Mouse (Mus musculus): ENCODE measurements at regions not wholly inside any gene's neighbourhood (a gene's known extent, or its start where the extent isn't known, plus 50 kb on each side); places are given as distances from the start of the nearest gene placed in this dataset.
A peak's percentile ranks its signal among the peaks of the same experiment; 100 is the strongest.

DNA sequence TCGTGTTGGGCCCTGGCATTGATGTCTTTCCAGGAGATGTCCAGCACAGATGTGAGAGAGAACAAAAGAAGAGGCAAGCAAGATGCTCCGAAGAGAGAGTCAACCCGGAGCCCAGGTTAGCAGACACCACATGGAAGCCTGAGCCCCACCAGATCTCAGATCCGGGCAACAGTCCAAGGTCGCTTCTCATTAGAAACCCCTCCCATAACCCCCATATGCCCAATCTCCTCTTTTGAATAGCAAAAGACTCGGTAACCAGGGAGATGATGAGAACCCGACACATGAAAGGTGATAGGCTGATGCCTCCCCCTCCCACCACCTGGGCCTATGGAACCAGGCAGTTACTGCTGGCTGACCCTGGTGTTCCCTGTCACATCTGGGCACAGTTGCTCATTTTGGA, 155.7 kb upstream of the Igsf21 start:
- DNase-seq (ENCODE audit: inconsistent ontology term) = no peak

- peak; percentile 12 for DNase-seq (ENCODE audit: inconsistent ontology term)
Observed at GRCm38 (mm10) chr4:140401632-140402031, 155.0 kb upstream of the Igsf21 start.

DNA sequence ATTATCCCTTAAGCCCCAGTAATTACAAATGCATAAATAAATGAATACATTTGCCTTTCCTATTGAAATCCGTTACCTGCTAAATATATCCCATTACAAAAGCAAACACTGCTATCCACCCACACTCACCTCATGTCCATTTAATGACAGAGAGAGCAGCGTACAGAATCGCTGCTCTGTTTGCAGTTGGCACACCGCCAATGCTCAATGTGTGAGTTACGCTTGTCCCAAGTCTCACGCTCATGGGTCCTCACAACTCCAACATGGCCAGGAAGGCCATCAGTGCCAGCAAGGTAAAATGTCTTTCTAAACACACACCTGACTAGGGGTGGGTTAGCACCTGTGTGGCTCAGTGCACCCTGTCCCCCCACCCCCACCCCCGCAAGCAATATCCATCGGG, 150.0 kb upstream of the Igsf21 start:
- DNase-seq (ENCODE audit: inconsistent ontology term) = no peak

GRCm38 (mm10) chr4:140392290-140392689, 145.7 kb upstream of the Igsf21 start:
- no peak for DNase-seq (ENCODE audit: inconsistent ontology term)

- no peak for DNase-seq (ENCODE audit: inconsistent ontology term)
Observed at GRCm38 (mm10) chr4:140390684-140391234, 144.2 kb upstream of the Igsf21 start.

- no peak for DNase-seq (ENCODE audit: inconsistent ontology term)
Observed at GRCm38 (mm10) chr4:140385686-140386085, 139.1 kb upstream of the Igsf21 start.

GRCm38 (mm10) chr4:140385226-140385625, 138.6 kb upstream of the Igsf21 start:
- DNase-seq (ENCODE audit: inconsistent ontology term) = no peak

GRCm38 (mm10) chr4:140383596-140383995, 137.0 kb upstream of the Igsf21 start:
- DNase-seq (ENCODE audit: inconsistent ontology term) = no peak

DNA sequence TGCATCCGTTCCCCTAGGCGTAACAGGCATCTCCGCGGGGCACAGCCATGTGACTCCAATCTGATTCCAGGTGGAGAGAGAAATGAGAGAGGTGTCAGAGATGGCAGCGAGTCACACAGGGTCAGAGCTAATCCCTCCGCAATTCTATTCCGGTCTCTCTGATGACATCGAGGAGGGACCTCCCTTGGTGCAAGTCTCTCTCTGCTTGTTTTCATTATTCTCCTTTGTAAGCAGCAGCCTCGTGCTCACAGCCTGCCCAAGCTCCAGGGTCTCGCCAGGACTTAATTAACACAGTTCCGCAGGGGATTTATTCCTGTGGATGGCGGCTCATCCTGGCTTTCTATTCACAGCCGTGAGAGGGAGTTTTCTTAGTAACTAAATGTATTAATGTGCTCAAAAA, 134.1 kb upstream of the Igsf21 start:
- DNase-seq (ENCODE audit: inconsistent ontology term) = no peak

DNA sequence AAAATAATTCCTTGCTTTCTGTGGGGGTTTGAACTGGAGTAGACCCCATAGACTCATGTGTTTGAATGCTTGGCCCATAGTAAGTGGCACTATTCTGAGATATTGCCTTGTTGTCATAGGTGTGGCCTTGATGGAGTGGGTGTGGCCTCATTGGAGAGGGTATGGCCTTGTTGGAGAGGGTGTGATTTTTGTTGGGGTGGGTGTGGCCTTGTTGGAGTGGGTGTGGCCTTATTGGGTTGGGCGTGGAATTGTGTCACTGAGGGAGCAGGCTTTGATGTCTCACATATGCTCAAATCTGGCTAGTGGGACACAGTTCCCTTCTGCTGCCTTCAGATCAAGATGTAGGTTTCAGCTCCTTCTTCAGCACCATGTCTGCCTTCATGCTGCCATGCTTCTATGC, 131.4 kb upstream of the Igsf21 start:
- no peak for DNase-seq (ENCODE audit: inconsistent ontology term)

- no peak for DNase-seq (ENCODE audit: inconsistent ontology term)
Observed at GRCm38 (mm10) chr4:140372586-140373325, 126.2 kb upstream of the Igsf21 start.

DNA sequence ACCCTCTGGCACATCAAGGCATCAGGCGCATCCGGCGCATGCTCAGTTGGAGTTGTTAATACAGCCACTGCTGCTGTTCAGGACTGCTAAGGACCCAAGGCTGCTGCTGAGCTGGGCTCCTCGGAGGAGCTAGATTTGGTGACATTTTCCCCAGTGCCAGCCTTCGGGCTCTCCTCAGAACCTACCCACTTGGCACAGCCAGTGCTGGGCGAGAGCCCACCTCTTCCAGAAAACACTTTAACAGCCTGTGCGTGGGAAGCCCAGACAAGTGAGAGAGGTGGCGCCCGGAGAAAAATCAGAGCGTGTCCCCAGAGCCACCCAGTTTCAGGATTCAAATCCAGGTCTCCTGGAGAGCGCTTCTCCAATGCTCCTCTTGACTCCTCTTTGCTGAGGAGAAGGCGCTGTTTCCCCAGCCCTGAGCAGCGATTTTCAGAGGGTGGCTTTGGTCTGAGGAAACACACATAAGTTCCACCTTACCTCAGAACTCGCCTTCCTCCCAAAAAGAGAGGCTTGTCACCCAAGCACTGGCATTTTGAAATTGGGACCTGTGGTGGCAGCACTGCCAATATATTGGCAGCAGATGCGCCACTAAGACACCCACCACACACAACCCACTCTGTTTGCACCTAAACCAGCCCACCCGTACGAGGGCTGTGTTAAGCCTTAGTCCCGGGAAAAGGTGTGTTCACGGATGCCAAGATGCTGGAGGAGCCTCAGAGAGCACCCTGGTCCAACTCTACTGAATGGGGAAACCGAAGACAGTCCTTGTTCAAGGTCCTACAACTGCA, 125.0 kb upstream of the Igsf21 start:
- DNase-seq (ENCODE audit: inconsistent ontology term) = no peak

- DNase-seq (ENCODE audit: inconsistent ontology term) = peak; percentile 36
Observed at GRCm38 (mm10) chr4:140366975-140367680, 120.5 kb upstream of the Igsf21 start.

- no peak for DNase-seq (ENCODE audit: inconsistent ontology term)
Observed at GRCm38 (mm10) chr4:140358846-140359245, 112.3 kb upstream of the Igsf21 start.

- peak; percentile 86 for DNase-seq (ENCODE audit: inconsistent ontology term)
Observed at GRCm38 (mm10) chr4:140358103-140358502, 111.5 kb upstream of the Igsf21 start.

DNA sequence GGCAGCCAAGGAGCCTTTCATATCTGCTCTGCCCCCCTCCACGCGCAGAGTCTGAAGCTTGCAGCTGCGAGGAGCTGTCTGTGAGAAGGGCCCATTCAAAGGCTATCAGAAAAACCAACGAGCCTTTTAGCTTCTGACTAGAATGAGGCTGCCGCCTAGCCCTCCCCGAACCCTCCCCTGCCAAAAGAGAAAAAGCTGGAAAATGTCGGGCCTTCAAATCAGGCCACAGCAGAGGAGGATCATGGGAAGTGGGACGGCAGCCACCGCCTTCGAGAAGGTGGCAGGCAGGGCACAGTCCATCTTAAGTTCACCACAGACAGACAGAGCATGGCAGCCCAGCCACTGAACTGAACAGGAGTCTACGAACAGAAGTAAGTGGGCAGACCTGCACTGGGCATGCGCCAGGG, 108.6 kb upstream of the Igsf21 start:
- no peak for DNase-seq (ENCODE audit: inconsistent ontology term)

DNA sequence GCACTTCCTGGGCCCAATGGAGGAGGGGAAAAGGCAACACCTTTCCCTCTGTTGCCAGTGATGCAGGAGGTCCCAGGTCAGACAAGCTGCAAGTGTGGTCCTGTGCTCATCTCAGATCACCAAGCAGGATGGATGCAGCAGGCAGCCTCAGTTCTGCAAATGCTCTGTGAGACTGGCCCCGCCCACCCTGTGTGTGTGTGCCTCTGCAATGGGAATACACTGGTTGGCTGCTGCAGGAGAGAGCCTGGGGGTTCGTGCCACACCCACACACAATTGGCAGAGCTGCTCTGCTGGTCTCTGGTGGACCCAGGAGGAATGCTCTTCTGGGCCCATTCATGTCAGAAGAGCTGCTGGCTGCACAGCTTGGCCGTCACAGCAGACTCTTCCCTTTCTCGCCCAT, 102.2 kb upstream of the Igsf21 start:
- no peak for DNase-seq (ENCODE audit: inconsistent ontology term)

- DNase-seq (ENCODE audit: inconsistent ontology term) = no peak
Observed at GRCm38 (mm10) chr4:140330138-140330537, 83.6 kb upstream of the Igsf21 start.

- DNase-seq (ENCODE audit: inconsistent ontology term) = peak; percentile 8
Observed at GRCm38 (mm10) chr4:140326706-140327440, 80.3 kb upstream of the Igsf21 start.

GRCm38 (mm10) chr4:140325677-140326052, 79.1 kb upstream of the Igsf21 start:
- DNase-seq (ENCODE audit: inconsistent ontology term) = no peak

DNA sequence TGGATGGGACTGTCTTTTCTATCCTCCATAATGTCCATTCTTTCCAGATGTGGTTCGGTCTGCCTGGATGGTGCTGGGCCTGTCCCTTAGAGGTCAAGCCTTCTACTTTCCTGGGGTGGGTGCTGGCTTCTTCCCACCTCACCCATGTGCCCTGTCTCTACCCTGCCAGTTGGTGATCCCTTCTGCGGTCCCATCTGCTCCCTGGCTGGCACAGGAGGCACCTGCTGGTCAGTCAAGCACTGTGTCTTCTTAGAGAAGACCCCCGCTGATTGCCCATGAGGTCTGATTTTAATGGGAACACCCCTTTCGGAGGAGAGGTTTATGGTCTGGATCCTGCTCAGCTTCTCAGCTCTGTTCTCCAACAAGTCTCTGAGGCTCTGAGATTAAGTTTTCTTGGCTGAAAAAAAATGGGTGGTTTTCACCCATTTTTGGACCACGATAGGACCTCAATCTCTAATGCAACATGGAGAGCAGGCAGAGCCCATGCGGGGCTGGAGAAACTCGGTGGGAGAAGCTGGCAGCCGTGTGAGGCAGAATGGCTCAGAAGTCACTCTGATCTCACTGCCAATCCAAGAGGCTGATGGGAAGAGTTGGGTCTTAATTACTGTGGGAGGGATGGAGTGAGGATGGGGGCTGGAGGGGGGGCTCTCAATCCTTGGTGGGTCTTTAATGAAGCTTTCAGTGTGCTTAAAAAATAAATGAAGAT, 78.5 kb upstream of the Igsf21 start:
- DNase-seq (ENCODE audit: inconsistent ontology term) = no peak
